Mouse (Mus musculus) lung, embryonic 16.5 days (tissue): ENCODE data around the gene Fxyd5. TPM values are rescaled to one million over a fixed set of nuclear protein-coding genes. Genes with fewer than 3 reads are reported as not detected.

Experiments
- ATAC-seq: fragments of 200-750 bp; cut with Nextera tagmentation; 2 replicates; pipeline ENCODE4 v1.8.0; 2017; ENCODE audit warnings: low read depth, mild to moderate bottlenecking, moderate library complexity
- H3K27ac ChIP-seq: fragments of 300-500 bp; sonication (generic); 2 replicates; pipeline ENCODE4 v1.5.1; 2014; ENCODE audit warnings: mild to moderate bottlenecking, control low read depth, low read length
- H3K27me3 ChIP-seq: fragments of 300-500 bp; sonication (generic); 2 replicates; pipeline ENCODE4 v1.6.1; 2014; ENCODE audit warnings: low read depth, low read length, mixed read lengths; ENCODE audit not compliant: control insufficient read depth, insufficient read depth
- H3K36me3 ChIP-seq: fragments of 300-500 bp; sonication (generic); 2 replicates; pipeline ENCODE4 v1.6.1; 2014; ENCODE audit warnings: low read length; ENCODE audit not compliant: control insufficient read depth, insufficient read depth
- H3K4me1 ChIP-seq: fragments of 300-500 bp; sonication (generic); replicated peaks from 2 replicates; pipeline ENCODE4 v1.6.1; 2014; ENCODE audit warnings: low read length, mixed read lengths; ENCODE audit not compliant: control insufficient read depth, insufficient read depth
- H3K4me2 ChIP-seq: fragments of 300-500 bp; sonication (generic); 2 replicates; pipeline ENCODE4 v1.6.1; 2014; ENCODE audit warnings: low read depth, low read length, control low read depth
- H3K4me3 ChIP-seq: fragments of 300-500 bp; sonication (generic); 2 replicates; pipeline ENCODE4 v1.5.1; 2014; ENCODE audit warnings: mild to moderate bottlenecking, low read length, control low read depth
- H3K9ac ChIP-seq: fragments of 300-500 bp; sonication (generic); 2 replicates; pipeline ENCODE4 v1.6.1; 2014; ENCODE audit warnings: low read length, control low read depth
- H3K9me3 ChIP-seq: fragments of 300-500 bp; sonication (generic); 2 replicates; pipeline ENCODE4 v1.6.1; 2016; ENCODE audit warnings: low read length; ENCODE audit not compliant: control insufficient read depth
- WGBS: fragments of 180-500 bp; shearing (Covaris S2); extraction: QIAGEN DNeasy Blood & Tissue Kit; methylation state at CpG from one replicate; pipeline ENCODE4 v1.1.7; 2014; 5-methylcytosine and 5-hydroxymethylcytosine counted together
- polyA plus RNA-seq: library from polyadenylated mRNA; unstranded; fragments of >200 nt; fragmentation: Nextera tagmentation; extraction: Ambion mirVana; gene quantifications from 2 replicates; pipeline ENCODE4 v1.2.1, GENCODE M21; 2015

Fxyd5 gene
- polyA plus RNA-seq, result 62.1 and 66.0 TPM in 2 replicates

DNA sequence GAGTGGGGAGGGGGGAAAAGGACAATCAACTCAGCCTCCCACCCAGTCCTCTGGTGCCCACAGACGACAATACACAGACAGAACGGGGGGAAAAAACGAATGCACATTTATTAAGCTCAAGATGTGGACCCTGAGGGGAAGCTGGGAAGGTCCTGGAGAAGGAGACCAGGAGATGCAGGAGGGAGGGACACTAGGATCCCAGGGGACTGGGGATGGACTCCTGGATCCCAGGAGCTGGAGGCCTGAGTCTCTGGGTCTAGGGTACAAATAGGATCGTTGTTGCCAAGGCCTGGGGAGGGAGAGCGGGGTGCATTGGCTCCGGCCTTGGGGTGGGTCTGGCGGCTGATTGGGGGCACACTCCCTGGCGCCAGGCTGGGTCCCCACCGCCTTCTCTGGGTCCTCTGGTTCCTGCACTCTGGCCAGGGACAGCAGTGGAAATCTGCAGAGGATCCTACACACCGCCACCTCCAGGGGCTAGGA is at the start of gene Fxyd5:
TSS of gene Fxyd5 (minus strand) at position 51 of the 480 bp plus-strand sequence.
- Histone ChIP-seq H3K36me3 (no peaks in the 10 kb centered on the region), H3K4me2 (peak within 1 kb of the TSS; percentile 48), H3K9ac (peak within 1 kb of the TSS; percentile 42), H3K27me3 (peaks cover 7% of the 10 kb centered on the region; the same call in 1 of the 2 replicates), H3K4me3 (peak within 1 kb of the TSS; percentile 44), H3K4me1 (no peaks in the 10 kb centered on the region; the same call in 1 of the 2 replicates), H3K9me3 (no peaks in the 10 kb centered on the region), H3K27ac (peak within 1 kb of the TSS; percentile 7)
- 36% methylated on average over 9 of the region's 10 CpGs for WGBS
- ATAC-seq, result peak; percentile 2; the same call in 1 of the 2 replicates

- 69% methylated on average over 2 of the region's 2 CpGs for WGBS
- no peak overlapping the region for H3K4me3 ChIP-seq
- H3K27me3 ChIP-seq, result no peaks in the 10 kb centered on the region
- H3K36me3 ChIP-seq, result no peaks in the 10 kb centered on the region
- ATAC-seq, result no peak
- H3K27ac ChIP-seq, result no peak overlapping the region
- H3K4me1 ChIP-seq, result peaks cover 5% of the 10 kb centered on the region
- H3K9ac ChIP-seq, result no peak overlapping the region
- H3K4me2 ChIP-seq, result no peak overlapping the region
- no peaks in the 10 kb centered on the region for H3K9me3 ChIP-seq
Observed at GRCm38 (mm10) chr7:31089721-31090120, 47.4 kb upstream of the Fxyd5 start.

- ATAC-seq, result no peak
- Histone ChIP-seq H3K4me3 (no peak overlapping the region), H3K4me1 (peaks cover 9% of the 10 kb centered on the region), H3K27ac (no peak overlapping the region), H3K9me3 (no peaks in the 10 kb centered on the region), H3K36me3 (no peaks in the 10 kb centered on the region), H3K9ac (no peak overlapping the region), H3K4me2 (no peak overlapping the region), H3K27me3 (no peaks in the 10 kb centered on the region)
- WGBS, result 63% methylated on average over 3 of the region's 3 CpGs
Observed at GRCm38 (mm10) chr7:31088206-31088605, 45.9 kb upstream of the Fxyd5 start.

- Histone ChIP-seq H3K4me2 (no peak overlapping the region), H3K27me3 (no peaks in the 10 kb centered on the region), H3K36me3 (no peaks in the 10 kb centered on the region), H3K9me3 (no peaks in the 10 kb centered on the region), H3K4me1 (peaks cover 9% of the 10 kb centered on the region), H3K9ac (no peak overlapping the region), H3K4me3 (no peak overlapping the region), H3K27ac (no peak overlapping the region)
- WGBS, result 40% methylated on average over 2 of the region's 2 CpGs
- ATAC-seq, result no peak
Observed at GRCm38 (mm10) chr7:31087262-31087661, 45.0 kb upstream of the Fxyd5 start.

DNA sequence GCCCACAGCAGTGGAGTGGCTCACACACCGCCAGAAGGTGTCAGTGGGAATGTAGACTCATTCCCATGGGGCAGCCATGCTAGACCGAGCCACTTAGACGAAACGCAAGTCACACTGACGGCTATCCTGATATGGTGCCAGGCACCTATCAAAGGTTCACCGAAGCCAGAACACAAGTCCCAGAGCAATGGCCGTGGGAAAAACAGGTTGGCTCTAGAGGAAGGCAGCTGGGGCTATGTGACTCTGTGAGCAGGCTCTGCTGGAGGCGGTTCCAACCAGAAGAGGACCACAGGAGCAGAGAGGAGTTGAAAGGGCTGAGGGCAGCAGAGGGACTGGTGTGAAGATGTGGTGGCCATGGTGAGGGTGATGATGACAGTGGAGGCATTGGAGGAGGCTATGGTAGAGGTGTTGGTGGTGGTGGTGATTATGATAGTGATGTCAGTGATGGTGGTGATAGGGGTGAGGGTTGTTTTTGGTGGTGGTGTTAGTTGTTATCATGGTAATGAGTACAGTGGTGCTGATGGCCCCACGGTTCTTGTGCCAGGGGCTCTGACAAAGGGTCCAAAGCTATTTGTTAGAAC is 44.0 kb upstream of the Fxyd5 start:
- Histone ChIP-seq H3K27me3 (no peaks in the 10 kb centered on the region), H3K27ac (no peak overlapping the region), H3K4me3 (no peak overlapping the region), H3K9me3 (no peaks in the 10 kb centered on the region), H3K36me3 (no peaks in the 10 kb centered on the region), H3K4me2 (no peak overlapping the region), H3K9ac (no peak overlapping the region), H3K4me1 (peaks cover 9% of the 10 kb centered on the region)
- WGBS, result 86% methylated on average over 9 of the region's 9 CpGs
- ATAC-seq, result no peak

DNA sequence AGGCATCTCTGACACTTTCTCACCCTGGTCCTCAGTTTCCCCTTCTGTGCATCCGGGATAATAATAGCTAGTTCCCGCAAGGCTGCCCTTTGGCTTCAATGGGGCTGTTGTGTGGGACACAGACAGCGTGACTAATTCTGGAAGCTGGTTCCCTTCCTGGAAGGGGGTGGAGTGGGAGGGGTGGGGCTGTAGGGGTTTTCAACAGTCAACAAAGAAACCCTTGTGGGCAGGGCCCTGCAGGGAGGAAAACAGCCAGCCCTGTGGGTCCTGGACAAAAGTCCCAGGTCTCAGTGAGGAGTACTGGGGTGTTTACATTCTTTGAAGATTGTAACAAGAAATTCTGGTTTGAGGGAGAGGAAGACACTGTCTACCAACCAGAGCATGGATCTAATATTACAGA is 42.9 kb upstream of the Fxyd5 start:
- H3K9ac ChIP-seq, result no peak overlapping the region
- peak overlapping the region; percentile 10; the same call in 1 of the 2 replicates for H3K27ac ChIP-seq
- H3K36me3 ChIP-seq, result no peaks in the 10 kb centered on the region
- no peaks in the 10 kb centered on the region for H3K9me3 ChIP-seq
- H3K4me3 ChIP-seq, result no peak overlapping the region
- no peak overlapping the region for H3K4me2 ChIP-seq
- 25% methylated on average over 3 of the region's 3 CpGs for WGBS
- H3K27me3 ChIP-seq, result no peaks in the 10 kb centered on the region
- H3K4me1 ChIP-seq, result peaks cover 9% of the 10 kb centered on the region
- ATAC-seq, result peak; percentile 48; the same call in 1 of the 2 replicates

- WGBS, result 36% methylated on average over 9 of the region's 9 CpGs
- Histone ChIP-seq H3K36me3 (no peaks in the 10 kb centered on the region), H3K9me3 (no peaks in the 10 kb centered on the region), H3K4me2 (no peak overlapping the region), H3K4me1 (peaks cover 9% of the 10 kb centered on the region), H3K9ac (no peak overlapping the region), H3K27me3 (no peaks in the 10 kb centered on the region), H3K27ac (0 out of 2 replicates have a peak overlapping the region, but pooled peaks have one; percentile 0), H3K4me3 (no peak overlapping the region)
- peak; percentile 69 for ATAC-seq
Observed at GRCm38 (mm10) chr7:31084140-31084539, 41.9 kb upstream of the Fxyd5 start.

- no peaks in the 10 kb centered on the region for H3K9me3 ChIP-seq
- no peak overlapping the region for H3K4me3 ChIP-seq
Observed at GRCm38 (mm10) chr7:31082831-31083588, 40.7 kb upstream of the Fxyd5 start.

GRCm38 (mm10) chr7:31082106-31082505 is 39.8 kb upstream of the Fxyd5 start:
- no peak for ATAC-seq
- Histone ChIP-seq H3K9me3 (no peaks in the 10 kb centered on the region), H3K36me3 (no peaks in the 10 kb centered on the region), H3K27ac (no peak overlapping the region), H3K4me2 (no peak overlapping the region), H3K27me3 (no peaks in the 10 kb centered on the region), H3K9ac (no peak overlapping the region), H3K4me1 (peaks cover 13% of the 10 kb centered on the region), H3K4me3 (no peak overlapping the region)

More at GRCm38 (mm10) chr7:31082831-31083588, 40.7 kb upstream of the Fxyd5 start:
- no peak overlapping the region for H3K4me2 ChIP-seq
- H3K27ac ChIP-seq, result no peak overlapping the region
- 0 out of 2 replicates have a peak, but pooled peaks have one; percentile 4 for ATAC-seq
- no peaks in the 10 kb centered on the region for H3K27me3 ChIP-seq
- WGBS, result 62% methylated on average over 14 of the region's 14 CpGs
- peaks cover 9% of the 10 kb centered on the region for H3K4me1 ChIP-seq
- H3K36me3 ChIP-seq, result no peaks in the 10 kb centered on the region
- H3K9ac ChIP-seq, result 0 out of 2 replicates have a peak overlapping the region, but pooled peaks have one; percentile 12
